Mouse (Mus musculus) hindbrain, embryonic 10.5 days (tissue): ENCODE data around the gene Mtrr. TPM values are rescaled to one million over a fixed set of nuclear protein-coding genes. Genes with fewer than 3 reads are reported as not detected.

Source experiments
- polyA plus RNA-seq: library from polyadenylated mRNA; unstranded; fragments of >200 nt; fragmentation: Nextera tagmentation; extraction: Ambion mirVana; gene quantifications from 2 replicates; pipeline ENCODE4 v1.2.1, GENCODE M21; 2016

Mtrr gene
- polyA plus RNA-seq, 1 experiment from 2014 or later, result 21.2 TPM

Other genes starting within 250 kb of the Mtrr start
- gene Fastkd3, start 85 bp upstream of the Mtrr start, polyA plus RNA-seq, result 38.2 and 49.3 TPM in 2 replicates
- 0.39 and 1.6 TPM in 2 replicates for gene 1700001L19Rik, start 15.3 kb upstream of the Mtrr start, polyA plus RNA-seq